Comparison of ENCODE assay signal across 27 mouse cellular contexts in genomic region chrX:153231240-153231639, GRCm38 (mm10). TPM values are rescaled to one million over a fixed set of nuclear protein-coding genes. Genes with fewer than 3 reads are reported as not detected.
DNase-seq lines count a peak whose midpoint lies in the region; ATAC-seq and TF ChIP-seq lines count a peak whose summit lies in the region.
"Had no signal": no experiment of that assay in that cellular context is flagged by ENCODE, and none has a peak within 500 bp of the region (broad histone marks: within the 10 kb centered on the region; RNA-seq: fewer than 3 reads in every experiment).

No protein-coding gene starts in this region.

- H3K4me1 ChIP-seq in cerebellum, adult 2 months (ENCODE audit: control insufficient read depth, insufficient read depth, low read length), result no peaks in the 10 kb centered on the region
- H3K4me1 ChIP-seq: embryonic facial prominence, embryonic 10.5 days; embryonic facial prominence, embryonic 12.5 days; forebrain, embryonic 12.5 days had no signal

- 61% methylated on average over 2 of the region's 2 CpGs for WGBS in cerebellum, adult 2 months

- no peak for TF ChIP-seq POLR2A in cerebellum, adult 2 months (IDR thresholded peaks at IDR 0.05; ENCODE audit: borderline replicate concordance, insufficient read depth, low read length)

- ATAC-seq in hematopoietic stem cell, adult 5-6 weeks (replicated peaks in 1 of 2; ENCODE audit: insufficient read depth in 1 of 2, low FRiP score in 2 of 2, low TSS enrichment in 1 of 2, low read depth in 1 of 2, poor library complexity in 2 of 2, severe bottlenecking in 2 of 2), result peak; percentile 62 to 64; a peak in 3 of 4 replicates
- ATAC-seq in megakaryocyte progenitor cell, adult 5-6 weeks (replicated peaks; ENCODE audit: poor library complexity), result peak; percentile 75
- ATAC-seq: activated CD4-positive, CD25-positive, alpha-beta regulatory T cell, adult 4 months; CD4-positive, CD25-positive, alpha-beta regulatory T cell, adult 4 months; forebrain, embryonic 14.5 days; forebrain, embryonic 16.5 days; Patski had no signal

- DNase-seq in kidney, postnatal 14 days, result peak; percentile 1
- no peak for DNase-seq in kidney, postnatal 25 days
- DNase-seq in lung, postnatal 36 days, result peak; percentile 7
- DNase-seq in lung, postnatal 14 days, result no peak
- no peak for DNase-seq in layer of hippocampus, adult 18-20 months (ENCODE audit: low spot score in 2 of 2)
- DNase-seq in cerebellum, adult 2 months, result no peak
- DNase-seq: adrenal gland, adult 8-10 months; adrenal gland, postnatal 14 days; adrenal gland, postnatal 36 days; B cell, adult 2 months; cerebellum, adult 11-12 months; cerebellum, adult 8-10 months; cerebellum, adult 9-11 months; cerebellum, postnatal 14 days; cerebellum, postnatal 36 days had no signal

- H3K4me3 ChIP-seq in cerebellum, adult 2 months (replicated peaks; ENCODE audit: insufficient read depth, low read depth, low read length), result no peak overlapping the region
- H3K4me3 ChIP-seq: embryonic facial prominence, embryonic 10.5 days; embryonic facial prominence, embryonic 12.5 days; forebrain, embryonic 12.5 days had no signal

- H3K27ac ChIP-seq in cerebellum, adult 2 months (ENCODE audit: insufficient read depth, low read length), result no peak overlapping the region
- H3K27ac ChIP-seq: embryonic facial prominence, embryonic 10.5 days; embryonic facial prominence, embryonic 12.5 days; forebrain, embryonic 12.5 days had no signal

- TF ChIP-seq CTCF in cerebellum, adult 2 months (IDR thresholded peaks at IDR 0.05; ENCODE audit: borderline replicate concordance, insufficient read depth, low read depth, low read length), result no peak

- no peaks in the 10 kb centered on the region for H3K27me3 ChIP-seq in cerebellum, adult 2 months (ENCODE audit: control insufficient read depth, insufficient read depth, low read length)
- H3K27me3 ChIP-seq: CH12.LX; embryonic facial prominence, embryonic 12.5 days; forebrain, embryonic 12.5 days had no signal

RNA-seq across cellular contexts. Expression of gene Klf8, which starts 6.0 kb away (rescaled TPM):
- total RNA-seq in hematopoietic stem cell, adult 5-6 weeks (2017), result 3.4 and 13.8 TPM in 2 replicates
- 2.4 and 3.2 TPM in 2 replicates for total RNA-seq in megakaryocyte progenitor cell, adult 5-6 weeks (2015)
- 1.6 and 2.8 TPM in 2 replicates for total RNA-seq in megakaryocyte progenitor cell, adult 5-6 weeks (2017)
- 1 to 10 TPM; 2.7 to 6.2 TPM for total RNA-seq in layer of hippocampus, adult 18-20 months (2021)
- 1.1 and 1.6 TPM in 2 replicates for polyA plus RNA-seq in cerebellum, adult 2 months (2012; rRNA removed)
- polyA plus RNA-seq: G1E had no signal

Comparison
In these comparisons a context has a peak if more than half of its experiments do, and no peak if none do; other contexts are left out.
1. DNase-seq: peak in kidney, postnatal 14 days (single experiment) and lung, postnatal 36 days (single experiment); none in kidney, postnatal 25 days (0 of 2), lung, postnatal 14 days (single experiment), layer of hippocampus, adult 18-20 months (0 of 2) and cerebellum, adult 2 months (0 of 2).